Mouse (Mus musculus) hindlimb bud, embryonic 11.5 days (tissue): ENCODE measurements around the gene Idh1.

ENCODE experiments used
- DNase-seq: peaks from one replicate; pipeline ENCODE4 v3.0.0-alpha.2; 2012; ENCODE audit warnings: low read depth, low spot score; ENCODE audit errors: extremely low spot score

Idh1 gene

GRCm38 (mm10) chr1:65177452-65177851, 8.8 kb downstream of the Idh1 start:
- DNase-seq: no peak

GRCm38 (mm10) chr1:65176912-65177311, 9.4 kb downstream of the Idh1 start:
- no peak for DNase-seq

GRCm38 (mm10) chr1:65176171-65176570, 10.1 kb downstream of the Idh1 start:
- DNase-seq: no peak

- DNase-seq: no peak
Observed at GRCm38 (mm10) chr1:65173716-65174115, 12.6 kb downstream of the Idh1 start.

- DNase-seq: no peak
Observed at GRCm38 (mm10) chr1:65171579-65171978, 14.7 kb downstream of the Idh1 start.

- DNase-seq: no peak
Observed at GRCm38 (mm10) chr1:65169947-65170346, 16.4 kb downstream of the Idh1 start.

GRCm38 (mm10) chr1:65169536-65169935, 16.8 kb downstream of the Idh1 start:
- DNase-seq: no peak

- no peak for DNase-seq
Observed at GRCm38 (mm10) chr1:65167496-65167895, 18.8 kb downstream of the Idh1 start.

GRCm38 (mm10) chr1:65162210-65162609, 24.1 kb downstream of the Idh1 start:
- DNase-seq: no peak

GRCm38 (mm10) chr1:65156111-65156510, 30.2 kb downstream of the Idh1 start:
- DNase-seq: no peak

- DNase-seq: no peak
Observed at GRCm38 (mm10) chr1:65154814-65155213, 31.5 kb downstream of the Idh1 start.

- DNase-seq: no peak
Observed at GRCm38 (mm10) chr1:65147971-65148370, 38.3 kb downstream of the Idh1 start.

- no peak for DNase-seq
Observed at GRCm38 (mm10) chr1:65147326-65147725, 39.0 kb downstream of the Idh1 start.

GRCm38 (mm10) chr1:65146601-65147000, 39.7 kb downstream of the Idh1 start:
- no peak for DNase-seq

- DNase-seq: no peak
Observed at GRCm38 (mm10) chr1:65144783-65145182, 41.5 kb downstream of the Idh1 start.

- DNase-seq: no peak
Observed at GRCm38 (mm10) chr1:65137560-65137959, 48.7 kb downstream of the Idh1 start.

GRCm38 (mm10) chr1:65132833-65133232, 53.5 kb downstream of the Idh1 start:
- DNase-seq: no peak

- DNase-seq: no peak
Observed at GRCm38 (mm10) chr1:65131671-65132070, 54.6 kb downstream of the Idh1 start.

- DNase-seq: no peak
Observed at GRCm38 (mm10) chr1:65130226-65130625, 56.1 kb downstream of the Idh1 start.

GRCm38 (mm10) chr1:65129634-65130180, 56.6 kb downstream of the Idh1 start:
- no peak for DNase-seq

- DNase-seq: no peak
Observed at GRCm38 (mm10) chr1:65122574-65123372, 63.5 kb downstream of the Idh1 start, which contains the start of gene D630023F18Rik. TSS of gene D630023F18Rik (minus strand) at chr1:65123214.

- no peak for DNase-seq
Observed at GRCm38 (mm10) chr1:65119438-65119837, 66.9 kb downstream of the Idh1 start, which contains the start of gene Gm28845. TSS of gene Gm28845 (minus strand) at chr1:65119558.
